Mouse (Mus musculus): ENCODE data around the gene Dab2ip. TPM values are rescaled to one million over a fixed set of nuclear protein-coding genes. Genes with fewer than 3 reads are reported as not detected.

The Dab2ip gene
- polyA plus RNA-seq, 1 experiment = 46.9 TPM

DNA sequence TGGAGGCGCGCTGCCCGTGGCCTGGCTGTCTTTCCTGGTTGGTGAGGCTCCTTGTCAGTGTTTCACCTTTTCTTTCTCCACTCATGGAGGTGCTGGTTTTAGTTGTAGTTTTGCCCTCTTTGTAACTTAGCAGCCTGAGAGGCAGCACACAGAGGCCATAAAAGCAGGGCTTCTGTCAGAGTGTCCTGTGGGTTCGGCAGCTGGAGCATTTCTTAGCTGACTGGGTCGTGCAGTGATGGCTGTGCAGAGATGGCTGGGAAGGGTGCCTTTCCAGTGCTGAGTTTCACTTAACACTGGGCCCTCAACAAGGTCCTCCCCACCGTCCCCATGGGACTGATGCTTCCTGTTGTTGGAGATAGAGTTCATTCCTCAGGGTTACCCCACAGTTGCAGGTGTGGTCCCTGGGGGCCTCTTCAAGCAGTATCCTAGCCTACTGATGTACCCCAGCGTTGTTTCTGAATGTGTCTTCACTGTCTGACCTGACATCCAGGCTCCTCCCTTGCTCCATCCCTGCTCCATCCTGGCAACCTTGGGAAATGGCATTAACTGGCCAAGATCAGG, 179.5 kb downstream of the Dab2ip start:
- Histone ChIP-seq H3K4me2 (ENCODE audit: low read depth) (no peak overlapping the region), H3ac (ENCODE audit: control insufficient read depth, insufficient read length) (no peak overlapping the region), H3K79me2 (ENCODE audit: control insufficient read depth, insufficient read depth) (no peaks in the 10 kb centered on the region), H3K36me3 (ENCODE audit: control insufficient read depth, insufficient read depth) (no peaks in the 10 kb centered on the region), H3K4me3 (no peak overlapping the region), H3K27me3 (ENCODE audit: control insufficient read depth, insufficient read depth, insufficient read length) (no peaks in the 10 kb centered on the region)
- TF ChIP-seq TCF3 (IDR thresholded peaks at IDR 0.05; ENCODE audit: insufficient read length, low read depth) = no peak
- TF ChIP-seq USF1 (IDR thresholded peaks at IDR 0.05; ENCODE audit: low read depth) = no peak
- no peak for TF ChIP-seq MAX (IDR thresholded peaks at IDR 0.05; ENCODE audit: low read depth)
- TF ChIP-seq CEBPB (IDR thresholded peaks at IDR 0.05; ENCODE audit: insufficient read depth, poor library complexity, severe bottlenecking) = no peak
- no peak for TF ChIP-seq TCF12 (IDR thresholded peaks at IDR 0.05; ENCODE audit: insufficient read depth, poor library complexity, severe bottlenecking)
- no peak for TF ChIP-seq REST (IDR thresholded peaks at IDR 0.05; ENCODE audit: insufficient read depth, insufficient read length)
- TF ChIP-seq MYOG (IDR thresholded peaks at IDR 0.05; ENCODE audit: control insufficient read depth in 1 of 3, insufficient read depth in 1 of 3, insufficient read length in 2 of 3, low read depth in 2 of 3) = no peak
- no peak for TF ChIP-seq POLR2AphosphoS2 (IDR thresholded peaks at IDR 0.05; ENCODE audit: insufficient read length, low read depth)
- no peak for TF ChIP-seq SRF (IDR thresholded peaks at IDR 0.05; ENCODE audit: control insufficient read depth, insufficient read length, low read depth)
- no peak for TF ChIP-seq MYOD1 (IDR thresholded peaks at IDR 0.05; ENCODE audit: control insufficient read depth in 1 of 3, insufficient read length in 2 of 3, low read depth in 2 of 3)
- no peak for TF ChIP-seq E2F4 (IDR thresholded peaks at IDR 0.05; ENCODE audit: insufficient read depth)
- TF ChIP-seq POLR2A (IDR thresholded peaks at IDR 0.05; ENCODE audit: insufficient read length, low read depth) = no peak

GRCm38 (mm10) chr2:35739669-35740254, 181.7 kb downstream of the Dab2ip start:
- Histone ChIP-seq H3ac (ENCODE audit: control insufficient read depth, insufficient read length) (no peak overlapping the region), H3K27me3 (ENCODE audit: control insufficient read depth, insufficient read depth, insufficient read length) (no peaks in the 10 kb centered on the region), H3K79me2 (ENCODE audit: control insufficient read depth, insufficient read depth) (no peaks in the 10 kb centered on the region), H3K36me3 (ENCODE audit: control insufficient read depth, insufficient read depth) (no peaks in the 10 kb centered on the region), H3K4me3 (no peak overlapping the region), H3K4me2 (ENCODE audit: low read depth) (no peak overlapping the region)
- no peak for TF ChIP-seq POLR2AphosphoS2 (IDR thresholded peaks at IDR 0.05; ENCODE audit: insufficient read length, low read depth)
- no peak for TF ChIP-seq MYOG (IDR thresholded peaks at IDR 0.05; ENCODE audit: control insufficient read depth in 1 of 3, insufficient read depth in 1 of 3, insufficient read length in 2 of 3, low read depth in 2 of 3)
- no peak for TF ChIP-seq SRF (IDR thresholded peaks at IDR 0.05; ENCODE audit: control insufficient read depth, insufficient read length, low read depth)

GRCm38 (mm10) chr2:35745876-35746275, 187.8 kb downstream of the Dab2ip start:
- H3ac ChIP-seq (ENCODE audit: control insufficient read depth, insufficient read length) = no peak overlapping the region
- no peak overlapping the region for H3K4me2 ChIP-seq (ENCODE audit: low read depth)
- H3K27me3 ChIP-seq (ENCODE audit: control insufficient read depth, insufficient read depth, insufficient read length) = no peaks in the 10 kb centered on the region
- TF ChIP-seq SRF (IDR thresholded peaks at IDR 0.05; ENCODE audit: control insufficient read depth, insufficient read length, low read depth) (no peak), USF1 (IDR thresholded peaks at IDR 0.05; ENCODE audit: low read depth) (no peak), CEBPB (IDR thresholded peaks at IDR 0.05; ENCODE audit: insufficient read depth, poor library complexity, severe bottlenecking) (no peak), POLR2A (IDR thresholded peaks at IDR 0.05; ENCODE audit: insufficient read length, low read depth) (no peak), E2F4 (IDR thresholded peaks at IDR 0.05; ENCODE audit: insufficient read depth) (no peak), TCF12 (IDR thresholded peaks at IDR 0.05; ENCODE audit: insufficient read depth, poor library complexity, severe bottlenecking) (no peak), TCF3 (IDR thresholded peaks at IDR 0.05; ENCODE audit: insufficient read length, low read depth) (no peak), MYOD1 (IDR thresholded peaks at IDR 0.05; ENCODE audit: control insufficient read depth in 1 of 3, insufficient read length in 2 of 3, low read depth in 2 of 3) (no peak)
- H3K79me2 ChIP-seq (ENCODE audit: control insufficient read depth, insufficient read depth) = no peaks in the 10 kb centered on the region
- no peak overlapping the region for H3K4me3 ChIP-seq
- H3K36me3 ChIP-seq (ENCODE audit: control insufficient read depth, insufficient read depth) = no peaks in the 10 kb centered on the region

GRCm38 (mm10) chr2:35746638-35747037, 188.6 kb downstream of the Dab2ip start:
- H3ac ChIP-seq (ENCODE audit: control insufficient read depth, insufficient read length) = no peak overlapping the region
- H3K36me3 ChIP-seq (ENCODE audit: control insufficient read depth, insufficient read depth) = no peaks in the 10 kb centered on the region
- H3K4me3 ChIP-seq = no peak overlapping the region
- TF ChIP-seq REST (IDR thresholded peaks at IDR 0.05; ENCODE audit: insufficient read depth, insufficient read length) = no peak
- no peak for TF ChIP-seq TCF12 (IDR thresholded peaks at IDR 0.05; ENCODE audit: insufficient read depth, poor library complexity, severe bottlenecking)
- TF ChIP-seq CEBPB (IDR thresholded peaks at IDR 0.05; ENCODE audit: insufficient read depth, poor library complexity, severe bottlenecking) = no peak
- no peak for TF ChIP-seq TCF3 (IDR thresholded peaks at IDR 0.05; ENCODE audit: insufficient read length, low read depth)
- no peak for TF ChIP-seq USF1 (IDR thresholded peaks at IDR 0.05; ENCODE audit: low read depth)
- no peak for TF ChIP-seq MAX (IDR thresholded peaks at IDR 0.05; ENCODE audit: low read depth)
- no peak for TF ChIP-seq POLR2A (IDR thresholded peaks at IDR 0.05; ENCODE audit: insufficient read length, low read depth)
- no peak for TF ChIP-seq E2F4 (IDR thresholded peaks at IDR 0.05; ENCODE audit: insufficient read depth)
- no peak for TF ChIP-seq MYOG (IDR thresholded peaks at IDR 0.05; ENCODE audit: control insufficient read depth in 1 of 3, insufficient read depth in 1 of 3, insufficient read length in 2 of 3, low read depth in 2 of 3)
- no peak for TF ChIP-seq SRF (IDR thresholded peaks at IDR 0.05; ENCODE audit: control insufficient read depth, insufficient read length, low read depth)
- no peak for TF ChIP-seq POLR2AphosphoS2 (IDR thresholded peaks at IDR 0.05; ENCODE audit: insufficient read length, low read depth)
- TF ChIP-seq MYOD1 (IDR thresholded peaks at IDR 0.05; ENCODE audit: control insufficient read depth in 1 of 3, insufficient read length in 2 of 3, low read depth in 2 of 3) = no peak
- H3K27me3 ChIP-seq (ENCODE audit: control insufficient read depth, insufficient read depth, insufficient read length) = no peaks in the 10 kb centered on the region
- H3K4me2 ChIP-seq (ENCODE audit: low read depth) = no peak overlapping the region
- H3K79me2 ChIP-seq (ENCODE audit: control insufficient read depth, insufficient read depth) = no peaks in the 10 kb centered on the region

Data from myocyte (in vitro differentiated cells).